Mouse (Mus musculus): ENCODE measurements around the gene Edn2. TPM values are rescaled to one million over a fixed set of nuclear protein-coding genes. Genes with fewer than 3 reads are reported as not detected.

Gene Edn2
- total RNA-seq (2021): not detected

GRCm38 (mm10) chr4:120161166-120161949 lies at the start of gene Edn2:
TSS of gene Edn2 (plus strand) at chr4:120161206.
- DNase-seq (ENCODE audit: extremely low spot score in 1 of 2, low spot score in 1 of 2): no peak

GRCm38 (mm10) chr4:120115516-120115915 lies 45.5 kb upstream of the Edn2 start:
- DNase-seq (ENCODE audit: extremely low spot score in 1 of 2, low spot score in 1 of 2): no peak

GRCm38 (mm10) chr4:120116312-120116711 lies 44.7 kb upstream of the Edn2 start:
- no peak for DNase-seq (ENCODE audit: extremely low spot score in 1 of 2, low spot score in 1 of 2)

GRCm38 (mm10) chr4:120120276-120120675 lies 40.7 kb upstream of the Edn2 start:
- DNase-seq (ENCODE audit: extremely low spot score in 1 of 2, low spot score in 1 of 2): peak in 1 of 2 experiments; percentile 63

- DNase-seq (ENCODE audit: extremely low spot score in 1 of 2, low spot score in 1 of 2): no peak
These were observed 36.4 kb upstream of the Edn2 start for GRCm38 (mm10) chr4:120124656-120125055.

- DNase-seq (ENCODE audit: extremely low spot score in 1 of 2, low spot score in 1 of 2): no peak
These were observed 35.0 kb upstream of the Edn2 start for GRCm38 (mm10) chr4:120126047-120126446.

GRCm38 (mm10) chr4:120127333-120127732 lies 33.7 kb upstream of the Edn2 start:
- no peak for DNase-seq (ENCODE audit: extremely low spot score in 1 of 2, low spot score in 1 of 2)

- no peak for DNase-seq (ENCODE audit: extremely low spot score in 1 of 2, low spot score in 1 of 2)
These were observed 33.0 kb upstream of the Edn2 start for GRCm38 (mm10) chr4:120128033-120128432.

- peak in 1 of 2 experiments; percentile 61 for DNase-seq (ENCODE audit: extremely low spot score in 1 of 2, low spot score in 1 of 2)
These were observed 31.6 kb upstream of the Edn2 start for GRCm38 (mm10) chr4:120129233-120129885.

- no peak for DNase-seq (ENCODE audit: extremely low spot score in 1 of 2, low spot score in 1 of 2)
These were observed 30.1 kb upstream of the Edn2 start for GRCm38 (mm10) chr4:120130926-120131325.

GRCm38 (mm10) chr4:120131441-120132220 lies 29.4 kb upstream of the Edn2 start:
- no peak for DNase-seq (ENCODE audit: extremely low spot score in 1 of 2, low spot score in 1 of 2)

- no peak for DNase-seq (ENCODE audit: extremely low spot score in 1 of 2, low spot score in 1 of 2)
These were observed 26.8 kb upstream of the Edn2 start for GRCm38 (mm10) chr4:120134223-120134622.

GRCm38 (mm10) chr4:120141810-120142209 lies 19.2 kb upstream of the Edn2 start:
- DNase-seq (ENCODE audit: extremely low spot score in 1 of 2, low spot score in 1 of 2): no peak

- DNase-seq (ENCODE audit: extremely low spot score in 1 of 2, low spot score in 1 of 2): no peak
These were observed 18.1 kb upstream of the Edn2 start for GRCm38 (mm10) chr4:120142905-120143304.

- DNase-seq (ENCODE audit: extremely low spot score in 1 of 2, low spot score in 1 of 2): no peak
These were observed 16.7 kb upstream of the Edn2 start for GRCm38 (mm10) chr4:120144343-120144742.

GRCm38 (mm10) chr4:120145931-120146330 lies 15.1 kb upstream of the Edn2 start:
- no peak for DNase-seq (ENCODE audit: extremely low spot score in 1 of 2, low spot score in 1 of 2)

GRCm38 (mm10) chr4:120148291-120149141 lies 12.5 kb upstream of the Edn2 start:
- DNase-seq (ENCODE audit: extremely low spot score in 1 of 2, low spot score in 1 of 2): peak; percentile 63 to 64

- no peak for DNase-seq (ENCODE audit: extremely low spot score in 1 of 2, low spot score in 1 of 2)
These were observed 11.9 kb upstream of the Edn2 start for GRCm38 (mm10) chr4:120149142-120149524.

- no peak for DNase-seq (ENCODE audit: extremely low spot score in 1 of 2, low spot score in 1 of 2)
These were observed 10.6 kb upstream of the Edn2 start for GRCm38 (mm10) chr4:120150345-120150920.

- no peak for DNase-seq (ENCODE audit: extremely low spot score in 1 of 2, low spot score in 1 of 2)
These were observed 9.1 kb upstream of the Edn2 start for GRCm38 (mm10) chr4:120151906-120152305.

Data from layer of hippocampus, postnatal 25 days (tissue).